Mouse (Mus musculus) right cerebral cortex, postnatal 36 days (tissue): ENCODE data around the gene Enpp4.

ENCODE experiments used
- DNase-seq, 2 experiments: peaks; one replicate each; pipeline ENCODE4 v3.0.0; 2022; ENCODE audit warnings: low spot score in 2 of 2, mixed read lengths in 1 of 2

The Enpp4 gene

DNA sequence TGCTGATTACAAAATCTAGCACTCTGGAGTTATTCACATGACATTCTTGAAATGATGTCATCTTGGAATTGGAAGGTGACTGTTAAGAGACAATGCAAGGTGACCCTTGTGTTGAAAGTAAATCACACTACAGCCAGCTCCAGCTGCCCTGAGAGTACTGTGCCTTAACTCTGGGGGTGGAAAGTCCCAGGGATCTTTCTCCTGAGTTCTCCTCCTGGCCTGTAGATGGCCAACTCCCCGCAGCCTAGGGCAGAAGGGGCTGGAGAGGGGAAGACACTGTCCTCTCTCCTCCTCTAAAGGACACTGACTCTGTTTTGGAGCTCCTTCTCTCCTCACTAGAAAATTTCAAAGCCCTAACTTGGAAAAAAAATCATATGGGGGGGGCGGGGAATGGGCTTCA, 14.1 kb downstream of the Enpp4 start:
- no peak for DNase-seq

- no peak for DNase-seq
Measured at GRCm38 (mm10) chr17:44090916-44091315, 14.7 kb downstream of the Enpp4 start.

GRCm38 (mm10) chr17:44088226-44088625, 17.4 kb downstream of the Enpp4 start:
- no peak for DNase-seq

DNA sequence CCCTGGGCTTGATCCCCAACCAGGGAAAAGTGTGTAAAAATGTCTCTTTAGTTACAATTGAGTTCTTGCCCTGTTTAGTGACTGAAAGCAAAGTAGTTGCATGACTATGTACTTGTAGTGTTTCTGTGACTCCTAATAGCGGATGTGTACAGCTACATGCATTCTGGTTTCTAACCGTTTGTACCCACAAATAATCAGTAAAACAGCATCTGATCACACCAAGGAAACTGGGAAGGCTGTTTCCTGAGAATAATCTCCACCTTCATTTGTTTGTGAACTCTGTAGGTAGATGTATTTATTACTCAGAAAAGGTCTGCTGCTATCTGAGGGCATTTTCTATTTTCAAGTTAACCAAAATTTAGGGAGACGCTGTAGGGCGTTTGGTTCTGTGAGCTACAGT, 22.5 kb downstream of the Enpp4 start:
- no peak for DNase-seq

- DNase-seq, result peak; percentile 92 to 93
Measured at GRCm38 (mm10) chr17:44078631-44079350, 26.8 kb downstream of the Enpp4 start, which contains the start of gene Enpp5. TSS of gene Enpp5 (plus strand) at chr17:44078813.

GRCm38 (mm10) chr17:44077843-44078160, 27.8 kb downstream of the Enpp4 start:
- DNase-seq, result no peak

DNA sequence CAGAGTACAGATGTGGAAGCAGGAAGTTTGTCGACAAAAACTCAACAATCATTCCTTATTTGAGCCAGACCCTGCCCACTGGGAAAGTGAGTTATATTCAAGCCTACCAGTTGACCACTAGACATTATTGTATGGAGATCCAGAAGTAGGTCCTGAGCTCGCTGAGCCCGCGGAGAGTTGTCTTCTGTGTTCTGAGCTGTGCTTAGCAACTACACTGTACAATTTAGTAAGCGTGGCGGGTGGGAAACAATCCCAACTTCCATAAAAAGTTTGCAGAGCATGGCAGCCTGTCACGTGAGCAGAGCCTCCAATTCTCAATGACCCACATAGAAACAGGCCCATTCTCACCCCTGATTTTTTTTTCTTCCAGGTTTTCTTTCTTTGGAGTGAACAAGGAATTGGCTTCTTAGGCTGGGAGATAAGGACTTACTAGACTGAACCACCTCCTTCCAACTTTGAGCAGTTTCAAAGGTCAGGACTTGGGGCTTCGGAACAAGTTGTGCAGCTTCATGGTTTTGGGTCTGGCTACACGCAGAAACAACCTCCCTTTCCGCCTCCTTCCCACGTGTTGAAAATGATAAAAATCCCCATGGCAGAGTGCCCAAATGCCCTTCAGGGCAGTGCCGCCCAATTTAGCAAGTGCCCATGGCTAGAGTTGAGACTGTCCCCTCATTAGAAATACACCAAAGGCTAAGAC, 28.3 kb downstream of the Enpp4 start:
- DNase-seq, result no peak

- DNase-seq, result no peak
Measured at GRCm38 (mm10) chr17:44076051-44076680, 29.4 kb downstream of the Enpp4 start.

DNA sequence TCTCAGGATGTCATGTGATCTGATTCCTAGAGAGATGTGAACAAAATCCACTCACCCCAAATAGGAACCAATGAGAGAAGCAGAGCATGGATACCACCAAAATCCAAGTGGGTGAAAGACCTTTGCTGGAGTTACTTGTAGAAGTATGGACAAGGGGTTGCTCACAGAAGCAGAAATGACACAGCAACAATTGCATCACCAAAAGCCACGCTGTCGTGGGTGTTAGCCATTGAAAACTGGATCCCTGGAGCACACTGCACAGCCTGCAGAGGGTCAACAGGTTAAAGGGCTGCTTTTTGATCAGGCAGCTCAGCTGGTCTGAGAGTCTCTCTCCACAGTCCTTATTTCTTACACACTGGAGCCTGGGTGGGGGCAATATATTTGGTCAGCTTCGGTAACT, 30.0 kb downstream of the Enpp4 start:
- no peak for DNase-seq

DNA sequence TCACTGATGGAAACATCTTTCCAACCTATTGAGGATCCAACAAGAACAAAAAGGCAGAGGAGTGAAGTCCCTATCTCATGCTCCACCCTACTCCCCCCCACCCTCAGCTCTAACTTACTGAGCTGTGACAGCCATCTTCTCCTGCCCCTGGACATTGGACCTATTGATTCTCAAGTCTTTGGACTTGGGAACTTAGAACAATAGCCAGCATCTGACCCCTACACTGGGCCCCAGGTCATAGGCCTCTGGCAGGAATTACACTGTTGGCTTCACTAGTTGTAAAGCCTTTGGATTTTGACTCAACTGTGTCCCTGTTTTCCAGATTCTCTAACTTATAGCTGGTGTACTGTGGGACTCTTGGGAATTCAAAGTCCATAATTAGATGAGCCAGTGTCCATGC, 33.9 kb downstream of the Enpp4 start:
- no peak for DNase-seq

GRCm38 (mm10) chr17:44068876-44069275, 36.7 kb downstream of the Enpp4 start:
- no peak for DNase-seq

DNA sequence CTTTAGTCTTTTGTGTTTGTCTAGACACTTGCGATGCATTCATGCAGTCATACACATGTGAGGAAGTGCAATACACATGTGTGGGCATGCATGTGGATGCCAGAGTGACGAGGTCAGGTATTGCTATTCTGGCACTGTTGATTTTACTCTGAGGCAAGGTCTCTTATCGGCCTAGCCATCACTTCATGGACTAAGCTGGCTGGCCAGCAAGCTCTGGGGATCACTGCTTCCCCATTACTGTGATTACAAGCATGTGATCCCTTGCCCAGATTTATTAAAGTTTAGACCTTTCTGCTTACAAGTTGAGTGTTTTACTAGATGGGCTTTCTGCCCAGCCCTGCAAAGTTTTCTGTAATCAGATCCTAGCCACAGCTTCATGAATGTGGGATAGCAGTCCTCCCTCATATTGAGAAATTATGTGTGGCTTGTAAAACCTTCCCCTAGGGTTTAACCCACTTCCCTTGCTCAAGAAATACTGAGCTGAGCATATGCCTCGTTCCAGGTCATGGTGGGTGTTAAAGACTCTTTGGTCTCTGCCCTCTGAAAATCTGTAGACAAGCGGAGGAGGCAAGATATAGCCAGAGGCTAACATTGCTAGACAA, 44.2 kb downstream of the Enpp4 start:
- DNase-seq, result no peak

DNA sequence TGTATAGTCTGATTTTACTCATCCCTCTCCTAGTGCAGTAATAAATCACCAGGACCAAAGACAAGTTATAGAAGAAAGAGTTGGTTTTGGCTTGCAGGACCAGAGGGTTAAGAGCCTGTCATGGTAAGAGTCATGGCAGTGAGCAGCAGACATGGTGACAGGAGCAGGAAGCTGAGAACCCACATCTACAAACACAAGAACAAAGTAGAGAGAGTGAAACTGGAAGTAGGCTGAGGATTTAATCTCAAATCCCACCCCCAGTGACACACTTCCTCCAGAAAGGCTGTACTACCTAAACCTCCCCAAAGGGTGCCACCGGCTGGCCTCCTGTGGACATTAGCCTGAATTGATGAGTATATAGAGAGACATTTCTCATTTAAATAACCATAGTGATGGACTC, 44.8 kb downstream of the Enpp4 start:
- no peak for DNase-seq

DNA sequence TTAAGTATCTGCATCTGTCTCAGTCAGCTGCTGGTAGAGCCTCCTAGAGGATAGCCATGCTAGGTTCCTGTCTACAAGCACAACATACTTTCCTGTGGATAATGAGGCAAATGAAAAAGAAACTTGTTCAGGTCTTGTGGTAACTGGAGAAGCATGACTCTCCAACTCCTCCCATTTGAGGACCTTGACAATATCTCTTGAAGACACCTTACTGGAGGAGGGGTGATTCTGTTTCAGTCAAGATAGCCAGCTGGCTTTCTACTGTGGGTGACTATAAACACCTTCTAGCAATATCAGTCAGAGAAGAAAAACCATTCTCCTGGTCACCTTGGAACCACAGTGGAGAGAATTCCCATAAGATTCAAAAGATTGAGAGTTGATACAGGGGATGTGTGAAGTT, 47.5 kb downstream of the Enpp4 start:
- no peak for DNase-seq

GRCm38 (mm10) chr17:44057123-44057522, 48.5 kb downstream of the Enpp4 start:
- no peak for DNase-seq

DNA sequence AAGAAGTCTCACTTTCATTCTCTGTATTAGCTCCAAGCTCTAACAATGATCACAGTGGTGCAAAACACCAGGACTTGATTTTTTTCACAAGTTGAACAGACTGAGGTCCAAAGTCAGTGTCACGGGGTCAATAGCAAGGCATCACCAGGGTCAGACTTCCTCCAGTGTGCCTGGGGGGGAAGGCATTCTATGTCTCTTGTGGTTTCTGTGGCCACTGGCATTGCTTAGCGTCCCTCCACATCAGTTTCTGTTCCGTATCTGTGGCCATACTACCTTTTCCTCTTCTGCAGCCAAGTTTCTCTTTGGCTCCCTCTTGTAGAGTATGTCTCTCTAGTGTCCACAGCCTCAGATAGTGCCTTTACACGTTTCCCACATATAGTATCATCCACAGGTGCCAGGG, 52.2 kb downstream of the Enpp4 start:
- no peak for DNase-seq
